Mouse (Mus musculus): Measurements from ENCODE around the gene Vmn2r62.
"Not testable (repeated sequence)": the region's sequence is repeated elsewhere in the genome, so short reads cannot be mapped to it uniquely, and the experiment has no call there.

Vmn2r62 gene

DNA sequence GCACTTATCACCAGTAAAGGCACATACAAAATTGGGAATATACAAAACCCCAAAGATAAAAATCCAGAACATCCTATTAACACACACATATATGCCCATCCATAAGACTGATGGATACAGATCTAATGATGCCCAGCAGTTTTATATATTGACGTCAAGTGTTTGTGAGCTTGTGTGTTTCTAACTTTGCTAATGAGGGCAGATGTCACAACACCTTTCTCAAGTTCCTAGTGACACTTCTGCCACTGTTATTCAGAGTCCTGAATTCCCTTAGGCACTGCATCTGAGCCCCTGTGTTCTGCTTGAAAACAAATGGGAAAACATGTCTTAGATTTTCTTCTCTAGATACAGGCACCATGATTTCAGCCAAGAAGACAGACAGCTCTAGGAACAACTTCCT is at the start of gene Vmn2r62:
Gene Vmn2r62 (minus strand): TSS at position 101 of the 400 bp plus-strand sequence.
- in situ Hi-C loops (cut with MboI, MseI), result not testable (repeated sequence)

DNA sequence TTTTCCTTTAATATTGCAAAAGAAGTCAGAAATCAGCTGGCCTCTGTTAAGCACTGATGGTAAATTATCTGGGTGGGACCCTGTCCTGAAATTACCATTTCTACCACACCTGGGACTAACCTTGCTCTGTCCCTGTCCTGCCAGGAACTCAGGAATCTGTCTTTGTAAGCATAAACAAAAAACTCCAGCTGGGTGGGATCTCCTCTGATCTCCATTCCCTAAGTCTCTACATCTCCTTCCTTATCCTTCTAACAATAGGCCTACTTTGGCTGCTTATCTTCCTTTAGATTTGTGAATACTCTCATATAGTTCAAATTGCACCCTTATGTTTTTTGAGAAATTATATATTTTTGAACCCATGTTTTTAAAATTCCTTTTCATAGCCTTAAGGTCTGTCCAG is 45.0 kb upstream of the Vmn2r62 start:
- in situ Hi-C loops (cut with MboI, MseI), result not testable (repeated sequence)

DNA sequence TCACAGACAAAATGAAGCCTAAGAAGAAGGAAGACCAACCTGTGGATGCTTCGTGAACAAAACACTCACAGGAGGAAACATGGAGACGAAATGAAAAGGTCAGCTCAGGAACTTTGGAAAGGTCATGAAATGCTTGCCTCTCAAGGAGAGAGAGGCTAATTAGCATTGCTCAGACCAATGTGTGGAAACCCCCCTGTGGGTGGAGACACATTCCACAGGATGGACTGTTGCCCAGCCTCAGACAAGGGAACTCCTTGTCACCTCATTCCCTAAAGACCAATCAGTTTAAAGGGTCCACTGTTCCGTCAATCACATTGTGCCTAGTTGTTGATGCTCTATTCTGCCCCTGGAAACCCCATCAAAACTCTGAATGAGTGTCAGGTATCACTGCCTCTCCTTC is 38.9 kb upstream of the Vmn2r62 start:
- in situ Hi-C loops (cut with MboI, MseI), result no loop called here

DNA sequence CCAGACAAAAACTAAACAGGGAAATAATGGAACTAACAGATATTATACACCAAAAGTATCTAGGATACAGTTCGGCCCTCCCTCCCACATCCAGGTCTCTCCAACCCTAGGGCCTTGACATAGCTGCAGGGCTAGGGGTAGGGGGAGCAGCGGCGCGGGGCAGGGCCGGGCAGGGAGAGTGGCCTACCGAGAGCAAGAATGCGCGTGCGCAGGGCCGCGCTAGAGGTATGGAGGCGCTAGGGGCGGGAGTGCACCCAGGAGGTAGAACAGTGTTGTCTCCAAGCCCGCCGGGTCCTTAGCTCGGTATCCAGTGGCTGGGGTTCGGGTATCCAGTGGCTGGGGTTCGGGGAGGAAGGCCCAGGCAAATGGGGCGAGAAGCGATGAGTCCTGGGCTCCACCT is 43.5 kb downstream of the Vmn2r62 start:
- in situ Hi-C loops (cut with MboI, MseI), result loop anchor here (5.0 kb wide), 1 partner anchor 127 kb away; no protein-coding TSS in a partner anchor

DNA sequence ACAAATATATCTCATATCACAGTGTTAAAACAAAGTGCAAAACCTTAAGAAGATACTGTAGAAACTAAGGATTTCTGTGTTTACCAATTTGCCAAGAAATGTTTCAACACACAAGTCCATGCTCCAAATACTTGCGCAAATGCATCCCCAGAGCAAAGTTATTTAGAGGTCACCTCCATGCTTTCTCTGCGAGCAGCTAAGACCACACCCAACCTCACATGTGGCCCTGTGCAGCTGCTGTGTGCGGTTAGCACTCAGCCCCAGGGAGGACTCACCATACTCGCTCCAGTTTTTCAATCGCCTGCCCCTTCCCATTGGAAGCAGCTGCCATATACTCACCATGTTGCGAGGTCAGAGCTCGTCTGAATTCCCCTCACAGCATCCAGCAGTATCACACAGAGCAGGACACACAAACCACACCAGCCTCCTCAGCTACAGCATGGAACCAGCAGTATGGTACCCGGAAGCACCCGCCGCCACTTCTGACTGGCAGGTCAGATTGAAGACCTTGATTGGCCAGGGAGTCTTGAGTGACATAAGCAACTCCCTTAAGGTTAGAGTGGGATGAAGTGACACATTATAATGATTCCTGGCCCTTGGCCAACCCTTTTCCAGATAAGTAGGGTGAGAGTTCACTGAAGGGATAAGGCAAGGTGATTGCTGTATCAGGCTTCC is 54.7 kb downstream of the Vmn2r62 start:
- in situ Hi-C loops (cut with MboI, MseI), result no loop called here

DNA sequence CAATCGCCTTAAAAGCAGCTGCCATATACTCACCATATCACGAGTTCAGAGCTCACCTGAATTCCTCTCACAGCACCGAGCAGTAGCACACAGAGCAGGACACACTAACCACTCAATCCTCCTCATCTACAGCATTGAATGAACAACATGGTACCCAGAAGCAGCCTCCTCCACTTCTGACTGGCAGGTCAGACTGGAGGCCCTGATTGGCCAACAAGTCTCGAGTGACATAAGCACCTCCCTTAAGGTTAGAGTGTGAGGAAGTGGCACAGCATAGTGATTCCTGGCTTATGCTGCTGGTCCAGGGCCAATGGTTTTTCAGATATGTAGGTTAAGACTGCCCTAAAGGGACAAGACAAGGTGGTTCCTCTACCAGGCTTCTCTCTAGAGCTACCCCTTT is 66.4 kb downstream of the Vmn2r62 start, which contains the start of gene Gm17067:
Gene Gm17067 (minus strand): TSS at position 101 of the 400 bp plus-strand sequence.
- in situ Hi-C loops (cut with MboI, MseI), result not testable (repeated sequence)

Measured in regulatory T cell (primary cell).